Mouse (Mus musculus) CD4-positive, CD25-positive, alpha-beta regulatory T cell (primary cell): Measurements from ENCODE around the gene Omt2b. TPM values are rescaled to one million over a fixed set of nuclear protein-coding genes. Genes with fewer than 3 reads are reported as not detected.

Source experiments
- polyA plus RNA-seq: library from polyadenylated mRNA; unstranded; fragments of 100-300 nt; shearing (Covaris generic); gene quantifications from one replicate; pipeline ENCODE4 v1.2.1, GENCODE M21; 2017

The Omt2b gene
- polyA plus RNA-seq, result not detected

DNA sequence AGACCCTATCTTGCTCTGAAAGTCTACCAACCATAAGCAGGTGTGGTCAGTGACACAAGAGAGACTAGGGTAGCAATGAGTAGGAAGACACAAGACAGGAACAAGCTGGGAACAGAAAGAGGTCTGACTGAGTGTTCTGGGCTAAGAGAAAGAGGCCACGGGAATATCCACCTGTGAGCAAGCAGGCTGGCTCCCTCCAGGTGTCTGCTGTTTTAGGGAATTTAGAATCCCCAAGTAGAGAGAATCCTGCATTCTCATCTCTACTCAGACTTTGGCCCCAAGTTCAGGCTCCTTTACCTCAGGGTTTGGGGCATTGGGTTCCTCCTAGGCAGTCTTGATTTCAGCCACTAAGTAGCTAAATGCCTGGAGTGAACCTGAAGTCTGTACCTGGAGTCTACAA, at the start of gene Omt2b:
Gene Omt2b (plus strand): TSS at position 301 of the 400 bp plus-strand sequence.

DNA sequence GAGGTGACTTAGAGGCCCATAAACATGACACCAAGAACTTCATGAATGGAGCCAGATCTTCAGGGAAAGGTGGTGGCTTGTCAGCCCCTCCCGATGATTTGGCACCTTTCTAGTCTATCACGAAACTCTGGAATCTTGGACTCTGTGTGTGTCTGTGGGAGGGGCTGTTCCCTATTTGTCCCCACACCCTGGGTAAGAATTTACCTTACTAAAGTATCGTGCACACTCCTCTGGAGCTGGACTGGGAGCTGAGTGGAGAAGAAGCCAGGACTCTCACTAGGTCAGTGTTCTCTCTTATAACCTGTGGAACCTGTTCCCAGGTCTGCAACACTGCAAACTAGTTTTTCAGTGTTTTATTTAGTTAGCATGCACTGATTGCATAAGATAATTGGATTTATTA, 37.7 kb upstream of the Omt2b start, which contains the start of gene Gm10639:
Gene Gm10639 (plus strand): TSS at position 201 of the 400 bp plus-strand sequence.

DNA sequence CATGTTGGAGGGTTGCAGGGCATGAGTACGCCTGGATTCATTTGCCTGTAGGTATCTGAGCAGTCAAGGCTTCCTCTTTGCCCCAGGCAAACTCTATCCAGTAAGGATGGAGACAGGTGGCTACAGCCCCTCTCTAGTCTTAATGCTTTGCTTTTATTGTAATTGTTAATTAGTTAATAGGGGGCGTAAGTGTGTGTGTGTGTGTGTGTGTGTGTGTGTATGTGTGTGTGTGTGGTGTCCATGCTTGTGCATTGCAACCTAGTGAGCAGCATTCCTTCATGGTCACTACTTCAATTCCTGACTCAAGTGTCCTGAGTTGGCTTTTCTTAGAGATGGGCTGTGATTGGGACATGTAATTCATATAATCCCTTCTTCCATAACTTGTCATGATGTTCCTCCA, 12.7 kb upstream of the Omt2b start, which contains the start of gene Omt2a:
Gene Omt2a (minus strand): TSS at position 101 of the 400 bp plus-strand sequence.

DNA sequence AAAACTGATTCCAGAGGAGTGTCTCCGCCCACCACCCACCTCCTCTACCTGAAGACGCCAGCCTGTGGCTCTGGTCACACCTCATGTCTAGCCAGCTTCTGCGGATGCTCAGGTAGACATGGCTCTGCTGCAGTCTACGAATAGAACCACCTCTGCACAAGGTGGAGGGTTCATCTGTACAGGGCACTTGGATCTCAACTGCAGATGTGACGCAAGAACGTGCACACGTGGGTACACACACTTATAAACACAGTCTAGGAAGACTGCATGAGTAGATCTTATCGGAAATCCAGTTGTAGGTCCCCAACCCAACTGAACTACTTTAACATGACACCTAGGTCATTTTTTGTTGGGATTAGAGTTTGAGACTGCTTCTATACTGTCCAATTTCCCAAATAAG, 28.2 kb downstream of the Omt2b start, which contains the start of gene Gsta2:
Gene Gsta2 (minus strand): TSS at position 178 of the 400 bp plus-strand sequence.

DNA sequence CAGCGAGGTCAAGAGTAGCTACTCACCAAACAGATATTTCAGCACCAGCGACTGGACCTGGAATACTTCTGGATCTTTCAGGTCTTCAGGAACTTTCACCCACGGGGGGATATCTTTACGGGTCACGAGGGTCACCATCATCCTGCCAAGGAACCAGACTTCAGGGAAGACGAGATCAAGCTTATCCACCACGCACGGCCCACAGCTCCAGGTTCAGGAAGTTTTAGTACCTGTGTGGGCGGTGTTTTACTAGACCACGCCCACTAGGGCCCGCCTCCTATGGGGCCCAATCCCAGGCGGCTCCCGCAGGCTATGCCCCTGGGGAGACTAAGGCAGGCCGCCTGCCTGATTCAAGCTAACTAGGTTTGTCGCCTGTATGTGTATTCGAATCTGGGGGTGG, 40.6 kb downstream of the Omt2b start, which contains the start of gene Dppa5a:
Gene Dppa5a (minus strand): TSS at position 219 of the 400 bp plus-strand sequence.

DNA sequence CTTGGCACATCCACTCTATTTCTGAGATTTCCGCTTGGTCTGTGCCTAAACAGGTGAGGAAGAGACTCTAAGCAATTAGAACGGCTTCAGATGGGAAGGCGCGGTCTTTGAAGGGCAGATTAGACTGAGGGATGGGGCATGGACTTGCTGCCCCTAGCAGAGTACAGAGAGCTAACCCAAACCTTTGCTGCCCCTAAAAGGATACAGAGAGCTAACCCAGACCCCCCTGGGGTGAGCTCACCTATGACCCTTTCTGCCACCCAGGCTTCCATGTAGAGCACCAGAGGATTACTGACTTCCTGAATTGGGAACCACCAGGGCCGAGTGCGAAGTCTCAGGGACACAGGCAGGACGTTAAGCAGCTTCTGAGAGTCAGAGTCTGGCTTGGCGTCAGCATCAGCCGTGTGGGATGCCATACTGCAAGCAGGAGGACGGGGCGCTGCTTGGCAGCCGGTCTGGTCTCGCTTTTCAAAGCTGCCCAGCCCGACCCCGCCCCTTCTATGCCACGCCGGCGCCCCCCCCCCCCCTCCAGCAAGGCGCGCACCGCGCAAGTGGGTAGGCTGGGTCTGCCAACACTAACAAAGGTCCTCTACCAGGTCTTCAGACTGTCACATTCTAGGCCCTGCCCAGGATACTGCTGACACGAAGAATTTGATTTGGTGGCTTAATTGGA, 50.9 kb downstream of the Omt2b start, which contains the start of gene Ooep:
Gene Ooep (minus strand): TSS at position 613 of the 673 bp plus-strand sequence.

Other genes with a start within 250 kb of the Omt2b start
- 88.3 TPM for gene Fbxo9, start 218.5 kb upstream of the Omt2b start, polyA plus RNA-seq
- 14.3 TPM for gene Ick, start 218.4 kb upstream of the Omt2b start, polyA plus RNA-seq
- gene Gsta4, start 144.8 kb upstream of the Omt2b start, polyA plus RNA-seq, result 61.2 TPM
- not detected for gene Gsta1, start 96.9 kb upstream of the Omt2b start, polyA plus RNA-seq
- gene Gm3776, start 70.5 kb upstream of the Omt2b start, polyA plus RNA-seq, result not detected
- gene Gm10639, start 37.7 kb upstream of the Omt2b start, polyA plus RNA-seq, result not detected
- not detected for gene Omt2a, start 12.8 kb upstream of the Omt2b start, polyA plus RNA-seq
- not detected for gene Gsta2, start 28.2 kb downstream of the Omt2b start, polyA plus RNA-seq
- gene Dppa5a, start 40.6 kb downstream of the Omt2b start, polyA plus RNA-seq, result not detected
- 0.32 TPM for gene Ooep, start 51.1 kb downstream of the Omt2b start, polyA plus RNA-seq
- gene Ddx43, start 68.2 kb downstream of the Omt2b start, polyA plus RNA-seq, result 9.1 TPM
- 4.0 TPM for gene Cgas, start 115.6 kb downstream of the Omt2b start, polyA plus RNA-seq
- gene Mto1, start 120.6 kb downstream of the Omt2b start, polyA plus RNA-seq, result 31.7 TPM
- 1.0 TPM for gene Gm17324, start 121.2 kb downstream of the Omt2b start, polyA plus RNA-seq
- 4,234 TPM for gene Eef1a1, start 161.6 kb downstream of the Omt2b start, polyA plus RNA-seq